Mouse (Mus musculus) left cerebral cortex, adult 8-10 months (tissue): ENCODE measurements around the gene Idua. TPM values are rescaled to one million over a fixed set of nuclear protein-coding genes. Genes with fewer than 3 reads are reported as not detected.

Experiments used
- DNase-seq, 2 experiments: peaks; one replicate each; pipeline ENCODE4 v3.0.0; 2022; ENCODE audit warnings: low spot score in 2 of 2
- total RNA-seq, 4 experiments: library from RNA; stranded (reverse); gene quantifications; 2 replicates each; pipeline ENCODE4 v1.2.4; 2022

Gene Idua
- total RNA-seq, 4 experiments from 2014 or later, result 19.0 to 25.3 (median 23.0) TPM

GRCm38 (mm10) chr5:108679909-108680308, 19.8 kb downstream of the Idua start:
- DNase-seq, result no peak

DNA sequence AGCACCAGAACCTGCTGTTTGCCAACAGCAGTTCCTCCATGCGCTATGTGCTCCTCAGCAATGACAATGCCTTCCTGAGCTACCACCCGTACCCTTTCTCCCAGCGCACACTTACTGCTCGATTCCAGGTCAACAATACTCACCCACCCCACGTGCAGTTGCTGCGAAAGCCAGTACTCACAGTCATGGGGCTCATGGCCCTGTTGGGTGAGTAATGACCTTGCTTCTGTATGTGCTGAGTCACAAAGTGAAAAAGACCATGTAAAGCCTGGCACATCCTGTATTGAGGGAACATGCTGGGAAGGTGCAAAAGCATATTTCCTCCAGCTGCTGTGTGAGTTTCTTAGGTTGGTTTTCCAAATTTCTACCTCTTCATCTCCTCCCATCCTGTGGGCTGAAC, 20.7 kb downstream of the Idua start:
- no peak for DNase-seq

DNA sequence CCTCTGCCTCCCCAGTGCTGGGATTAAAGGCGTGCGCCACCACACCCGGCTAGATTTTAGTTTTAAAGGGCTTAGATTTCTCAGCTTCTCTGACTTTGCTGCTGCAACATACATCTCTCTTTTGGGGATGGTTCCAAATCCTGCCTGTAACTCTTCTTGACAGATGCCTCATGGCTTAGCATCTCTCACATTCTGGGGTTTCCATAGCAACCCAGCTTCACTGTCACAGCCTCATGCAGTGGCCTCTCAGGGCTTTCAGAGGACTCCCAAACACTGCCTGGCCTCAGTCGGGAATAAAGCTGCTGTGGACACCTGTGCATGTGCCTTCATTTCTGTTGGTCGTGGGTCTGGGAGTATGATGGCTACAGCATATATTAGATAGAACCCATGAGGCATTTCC, 29.0 kb downstream of the Idua start:
- no peak for DNase-seq

- DNase-seq, result no peak
These were observed 31.0 kb downstream of the Idua start for GRCm38 (mm10) chr5:108691152-108691551.

DNA sequence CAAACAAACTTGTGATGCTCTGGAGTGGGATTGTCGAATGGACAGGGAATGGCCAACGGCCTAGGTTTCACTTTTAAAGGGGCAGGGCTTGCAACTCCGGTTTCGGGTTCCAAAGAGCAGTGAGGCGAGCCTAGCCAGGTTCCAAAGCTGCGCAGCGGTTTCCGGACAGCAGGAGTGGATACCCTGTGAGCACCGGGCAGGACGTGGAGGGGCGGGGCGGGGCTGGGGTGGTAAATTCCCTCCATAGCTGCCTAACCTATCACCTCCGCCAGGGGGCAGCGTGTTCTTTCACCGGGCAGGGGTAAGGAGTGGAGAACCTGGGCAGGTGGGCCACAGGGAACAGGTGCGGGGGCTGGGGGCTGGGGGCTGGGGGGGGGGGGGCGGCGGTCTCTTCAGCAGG, 32.1 kb downstream of the Idua start, which contains the start of gene Fgfrl1:
Gene Fgfrl1, plus strand, starts transcription at position 112 of the 400 bp plus-strand sequence.
- DNase-seq, result no peak

- no peak for DNase-seq
These were observed 33.7 kb downstream of the Idua start for GRCm38 (mm10) chr5:108693872-108694288.

DNA sequence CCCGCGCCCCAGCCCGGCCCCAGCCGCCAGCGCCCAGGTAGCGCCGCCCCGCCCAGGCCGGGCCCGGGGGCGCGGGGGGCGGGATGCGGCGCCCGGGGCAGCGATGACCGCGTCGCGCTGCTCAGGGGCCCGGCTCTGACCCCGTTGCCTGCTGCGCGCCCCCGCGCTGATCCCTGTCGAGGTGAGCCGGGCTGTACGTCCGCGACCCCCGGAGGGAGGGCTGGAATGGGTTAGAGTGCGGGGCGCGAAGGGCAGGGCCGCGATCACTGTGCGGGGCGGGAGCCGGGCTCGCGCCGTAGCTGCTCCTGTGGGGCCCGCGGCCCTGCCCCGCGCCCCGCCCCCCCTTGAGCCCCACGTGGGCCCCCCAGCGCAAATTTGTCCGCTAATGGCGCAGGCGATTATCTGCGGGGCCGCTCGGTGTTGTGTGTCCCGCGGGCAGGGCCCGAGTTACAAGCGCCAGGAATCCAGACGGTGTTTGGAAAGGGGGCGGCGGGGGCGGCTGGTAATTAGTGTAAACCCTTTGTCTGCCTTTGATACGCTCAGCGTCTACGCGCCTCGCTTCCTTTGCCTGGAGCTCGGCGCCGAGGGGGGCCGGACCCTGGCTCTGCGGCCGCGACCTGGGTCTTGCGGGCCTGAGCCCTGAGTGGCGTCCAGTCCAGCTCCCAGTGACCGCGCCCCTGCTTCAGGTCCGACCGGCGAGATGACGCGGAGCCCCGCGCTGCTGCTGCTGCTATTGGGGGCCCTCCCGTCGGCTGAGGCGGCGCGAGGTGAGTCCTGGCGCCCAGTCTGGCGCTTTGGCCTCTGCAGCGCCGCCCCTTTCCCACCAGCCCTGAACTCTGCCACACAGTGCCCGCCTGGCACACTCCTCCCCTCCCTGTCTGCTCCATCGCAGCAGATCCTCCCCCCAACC, 34.5 kb downstream of the Idua start:
- no peak for DNase-seq

GRCm38 (mm10) chr5:108695861-108696260, 35.7 kb downstream of the Idua start:
- no peak for DNase-seq

DNA sequence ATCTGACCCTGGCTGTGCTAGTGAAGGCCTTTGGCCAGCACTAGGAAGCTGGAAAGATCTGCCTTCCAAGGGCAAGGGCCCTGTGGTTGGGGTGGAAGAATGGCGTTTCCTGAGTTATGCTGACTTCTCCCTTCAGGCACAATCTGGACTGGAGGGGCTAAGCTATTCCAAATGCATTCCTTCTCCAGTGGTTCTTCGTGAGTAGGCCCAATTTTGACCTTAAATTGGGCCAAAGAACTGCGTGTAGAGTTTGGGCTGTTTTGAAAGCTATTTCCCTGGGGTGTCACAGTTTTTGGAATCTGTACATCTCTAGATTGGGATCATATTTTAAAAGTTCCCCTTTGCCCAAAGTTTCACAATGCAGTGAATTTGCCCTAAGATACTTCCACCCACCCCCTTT, 36.4 kb downstream of the Idua start:
- no peak for DNase-seq

- DNase-seq, result peak in 1 of 2 experiments; percentile 80
These were observed 37.2 kb downstream of the Idua start for GRCm38 (mm10) chr5:108697341-108697753.

GRCm38 (mm10) chr5:108700346-108700745, 40.2 kb downstream of the Idua start:
- no peak for DNase-seq

GRCm38 (mm10) chr5:108701341-108702021, 41.4 kb downstream of the Idua start:
- no peak for DNase-seq

- no peak for DNase-seq
These were observed 43.9 kb downstream of the Idua start for GRCm38 (mm10) chr5:108703754-108704626.

- no peak for DNase-seq
These were observed 47.6 kb downstream of the Idua start for GRCm38 (mm10) chr5:108707758-108708157.

DNA sequence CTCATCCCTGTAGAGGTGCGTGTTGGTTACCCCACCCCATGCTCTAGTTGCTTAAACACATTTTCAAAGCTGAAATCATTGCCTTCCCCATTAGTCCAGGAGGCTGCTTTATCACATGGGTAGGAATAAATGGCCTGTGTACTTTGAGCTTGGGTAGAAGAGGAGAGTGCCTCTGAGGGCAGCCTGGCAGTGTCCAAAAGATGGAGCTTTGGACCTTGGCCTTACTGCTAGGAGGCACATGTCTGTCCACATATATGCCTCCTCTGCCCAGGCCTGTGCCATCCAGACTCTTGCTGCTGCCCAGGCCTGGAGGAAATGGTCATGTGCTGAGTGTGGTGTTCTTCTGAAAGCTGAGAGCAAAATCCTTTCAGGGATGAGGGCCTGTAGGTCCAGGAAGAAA, 48.3 kb downstream of the Idua start:
- no peak for DNase-seq

DNA sequence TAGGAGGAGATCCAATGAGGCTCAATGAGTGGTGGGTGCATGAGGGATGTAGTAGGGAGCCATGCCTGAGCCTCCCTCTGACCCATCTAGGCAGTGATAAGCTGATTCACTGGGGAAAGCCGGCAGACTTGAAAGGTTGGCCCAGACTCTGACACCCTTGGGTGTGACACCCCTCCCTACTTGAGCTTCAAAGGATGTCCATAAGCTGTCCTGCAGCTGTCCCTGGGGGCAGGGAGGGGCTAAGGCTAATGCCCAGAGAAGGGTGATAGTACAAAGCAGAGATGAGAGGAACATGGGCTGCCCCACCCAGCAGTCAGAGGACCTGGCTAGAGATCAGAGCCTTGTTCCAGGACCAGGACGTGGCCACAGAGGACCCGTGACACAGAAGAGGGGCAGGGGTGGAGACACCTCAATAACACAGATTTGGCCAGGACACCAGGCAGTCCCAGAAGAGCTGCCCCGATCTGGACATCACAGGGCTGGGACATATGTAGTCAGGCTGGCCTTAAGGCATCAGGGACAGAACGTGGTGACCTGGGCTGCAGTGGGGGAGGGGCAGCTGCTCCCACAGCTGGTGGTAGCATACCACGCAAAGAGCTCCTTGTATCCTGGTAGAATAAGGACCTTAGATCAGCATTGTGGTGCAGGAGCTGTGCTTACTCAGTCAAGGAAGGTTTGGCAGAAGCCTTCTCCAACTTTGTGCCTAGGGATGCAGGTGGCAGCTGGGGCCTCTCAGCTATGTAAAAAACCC, 49.0 kb downstream of the Idua start:
- DNase-seq, result no peak

DNA sequence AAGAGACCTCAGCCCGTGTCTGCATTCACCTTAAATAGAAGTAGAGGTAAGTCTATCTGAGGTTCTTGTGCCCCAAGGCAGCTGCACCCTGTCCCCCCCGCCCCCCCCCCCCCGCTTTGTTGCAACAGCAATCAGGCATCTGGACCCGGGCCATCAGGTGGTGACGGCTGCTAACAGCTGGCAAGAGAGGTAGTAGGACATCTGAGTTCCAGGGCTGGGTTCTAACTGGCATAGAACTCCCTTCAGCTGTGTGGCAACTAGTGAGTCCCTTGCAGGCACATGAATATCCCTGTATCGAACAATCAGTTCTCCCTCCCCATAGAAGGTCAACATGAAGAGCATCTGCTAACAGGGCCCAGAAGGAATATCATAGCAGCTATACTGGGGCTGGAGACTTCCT, 51.8 kb downstream of the Idua start:
- no peak for DNase-seq

DNA sequence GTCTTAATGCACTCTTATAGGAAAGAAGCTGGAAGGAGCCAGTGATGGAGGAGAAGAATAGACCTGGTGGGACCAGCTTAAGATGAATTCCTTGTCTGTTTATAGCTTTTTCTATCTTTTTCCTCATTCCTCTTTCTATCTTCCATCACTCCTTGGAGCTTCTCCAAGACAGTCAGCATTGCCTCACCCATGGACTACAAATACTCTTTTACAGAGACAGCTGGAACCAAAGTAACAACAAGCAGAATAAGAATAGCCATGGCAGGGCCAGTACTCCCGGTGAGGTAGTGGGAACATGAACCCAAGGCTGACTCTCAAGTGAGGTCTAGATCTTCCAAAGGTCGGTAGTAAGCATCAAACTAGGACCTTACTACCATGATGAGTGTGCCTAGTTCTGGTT, 53.0 kb downstream of the Idua start:
- DNase-seq, result no peak

DNA sequence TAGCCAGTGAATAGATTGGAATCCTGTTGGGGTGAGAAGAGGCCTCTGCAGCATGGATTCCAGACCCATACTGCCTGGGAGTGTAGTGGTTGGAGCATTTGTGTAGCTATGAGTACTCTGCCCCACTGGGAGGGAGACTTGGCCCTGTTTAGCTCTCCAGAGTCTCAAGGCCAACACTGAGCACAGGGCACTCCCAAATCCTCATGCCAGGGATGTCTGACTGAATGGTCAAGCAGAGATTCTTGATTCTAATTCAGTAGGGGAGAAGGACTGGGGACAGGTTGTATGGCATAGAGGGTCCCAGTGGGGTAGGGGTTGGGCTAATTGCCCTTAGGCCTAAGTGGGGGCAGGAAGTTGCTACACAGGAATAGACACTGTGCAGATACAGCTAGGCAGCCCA, 53.6 kb downstream of the Idua start:
- no peak for DNase-seq

DNA sequence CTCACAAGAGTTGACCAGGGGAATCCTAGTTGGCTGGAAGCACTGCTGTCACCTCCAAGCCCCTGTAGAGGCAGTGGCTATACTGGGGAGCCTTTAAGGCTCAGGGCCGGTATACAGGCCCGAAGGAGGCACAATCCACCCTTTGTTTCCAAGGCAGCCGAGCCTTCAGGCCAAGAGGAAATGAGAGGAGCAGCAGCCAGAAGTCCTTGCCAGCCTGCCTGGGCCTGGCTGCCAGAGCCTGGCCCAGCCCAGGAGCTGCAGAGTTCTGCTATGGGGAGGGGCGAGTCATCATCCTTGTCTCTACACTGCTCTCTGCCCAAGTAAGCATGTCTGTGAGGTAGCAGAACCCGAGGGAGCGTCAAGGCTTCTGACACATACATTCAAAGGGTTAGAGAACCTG, 54.0 kb downstream of the Idua start:
- peak in 1 of 2 experiments; percentile 45 for DNase-seq

DNA sequence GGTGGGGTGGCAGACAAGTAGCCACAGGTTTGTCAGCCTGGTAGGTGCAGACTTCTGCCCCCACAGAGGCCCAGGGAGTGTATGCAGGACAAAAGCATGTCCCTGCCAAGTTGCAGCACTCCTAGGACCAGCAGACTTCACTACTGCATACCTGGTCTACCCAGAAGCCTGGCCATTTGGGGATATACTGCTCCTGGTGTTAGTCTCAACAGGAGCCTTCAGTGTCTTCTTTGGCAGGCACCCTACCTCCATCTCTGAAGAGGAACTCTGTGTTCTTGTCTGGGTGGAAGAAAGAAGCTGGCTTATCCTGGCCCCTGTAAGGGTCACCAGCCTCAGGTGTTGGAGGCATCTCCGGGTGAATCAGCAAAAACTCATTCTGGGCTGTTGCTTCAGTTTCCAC, 55.8 kb downstream of the Idua start:
- DNase-seq, result no peak
